Mouse (Mus musculus): Measurements from ENCODE around the gene Cnnm2.

DNA sequence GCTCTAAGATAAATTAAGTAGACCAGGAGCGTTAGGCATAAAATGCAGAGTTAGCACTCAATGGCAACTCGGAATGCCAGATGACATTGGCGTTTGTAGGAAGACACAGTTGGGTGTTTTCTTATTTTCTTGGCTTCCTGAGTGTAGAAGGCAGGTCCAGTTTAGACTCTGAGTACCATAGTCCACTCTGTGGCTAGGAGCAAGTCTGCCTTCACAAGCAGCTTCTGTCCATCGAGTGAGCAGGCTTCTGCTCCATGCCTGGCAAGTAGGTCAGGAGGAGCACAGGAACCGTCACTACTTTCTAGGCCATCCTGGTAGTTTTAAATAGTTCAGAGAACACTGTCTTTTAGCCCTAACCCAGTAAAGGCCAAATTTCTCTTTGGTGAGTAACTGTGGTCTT is 47.6 kb downstream of the Cnnm2 start:
- no peak for TF ChIP-seq CTCF (IDR thresholded peaks at IDR 0.05; ENCODE audit: low read depth)
- no peak for TF ChIP-seq EP300 (optimal IDR thresholded peaks at IDR 0.05)

All from stomach, postnatal 0 days (tissue).